Mouse (Mus musculus) bone marrow, adult 2 months (tissue): ENCODE data around the gene Ubash3b.

Experiments
- CTCF ChIP-seq: fragments of 200-500 bp; IDR thresholded peaks from 2 replicates; pipeline ENCODE4 v1.5.1; 2011; ENCODE audit warnings: low read length, control low read depth; ENCODE audit not compliant: control insufficient read depth, insufficient read depth
- POLR2A ChIP-seq: fragments of 200-500 bp; IDR thresholded peaks from 2 replicates; pipeline ENCODE4 v1.6.1; 2011; ENCODE audit warnings: low read depth, mild to moderate bottlenecking, control low read depth, low read length, borderline replicate concordance; ENCODE audit not compliant: control insufficient read depth

DNA sequence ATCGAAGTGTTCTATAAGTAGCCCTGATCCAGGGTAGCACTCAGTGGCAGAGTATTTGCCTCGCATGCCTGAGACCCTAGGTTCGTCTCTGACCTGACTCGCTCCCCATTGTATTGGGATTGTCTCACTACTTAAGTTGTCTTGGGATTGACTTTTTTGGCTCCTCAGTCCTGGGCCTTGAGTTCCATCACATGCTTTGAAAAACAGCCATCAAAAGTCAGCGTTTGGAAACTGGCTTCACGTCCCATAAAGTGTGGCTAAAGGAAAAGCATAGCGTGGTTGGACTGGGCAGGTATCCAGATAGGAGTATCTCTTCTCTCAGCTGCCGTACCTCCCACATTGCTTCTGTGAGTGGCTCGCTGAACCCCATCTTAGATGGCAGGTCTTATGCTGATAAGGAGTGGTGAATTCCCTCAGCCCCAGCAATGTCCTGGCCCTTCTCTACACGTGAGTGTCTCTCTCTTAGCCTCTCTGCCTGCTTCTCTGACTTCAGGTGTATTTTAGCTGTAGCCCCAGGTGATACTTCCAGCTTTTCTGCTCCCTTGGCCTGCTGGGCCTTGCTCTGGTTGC, 34.3 kb upstream of the Ubash3b start:
- no peak for TF ChIP-seq CTCF
- no peak for TF ChIP-seq POLR2A
